Mouse (Mus musculus): Measurements from ENCODE around the gene Pear1.

- TF ChIP-seq CTCF (conservative IDR thresholded peaks at IDR 0.05; ENCODE audit: low read length) (no peak), NANOG (IDR thresholded peaks at IDR 0.05; ENCODE audit: borderline replicate concordance, low read length) (no peak), POU5F1 (IDR thresholded peaks at IDR 0.05; ENCODE audit: borderline replicate concordance, low read length) (no peak)
Measured at GRCm38 (mm10) chr3:87832109-87832859, 8.2 kb upstream of the Pear1 start.
